Mouse (Mus musculus): Measurements from ENCODE around the gene Dnah2. TPM values are rescaled to one million over a fixed set of nuclear protein-coding genes. Genes with fewer than 3 reads are reported as not detected.
A peak's percentile ranks its signal among the peaks of the same experiment; 100 is the strongest.

The Dnah2 gene
- polyA plus RNA-seq, 1 experiment from 2014 or later: 4.4 TPM

DNA sequence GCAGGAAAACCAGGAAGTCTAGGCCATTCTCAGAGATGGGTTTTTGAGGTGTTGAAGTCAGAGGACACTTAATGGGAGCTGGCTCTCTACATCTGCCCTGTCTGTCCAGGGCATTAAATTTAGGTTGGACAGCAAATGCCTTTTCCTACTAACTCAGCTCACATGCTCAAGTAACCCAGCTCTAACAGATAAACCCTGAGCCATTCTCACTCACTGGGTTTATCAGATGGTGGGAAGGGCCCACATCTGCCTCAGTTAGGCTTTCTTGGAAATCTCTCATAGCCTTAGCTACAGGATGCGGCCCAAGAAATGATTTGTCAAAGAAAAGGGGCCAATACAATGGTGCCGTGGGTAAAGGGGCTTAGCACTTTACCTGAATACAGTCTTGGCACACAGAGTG lies 122.7 kb downstream of the Dnah2 start:
- 74% methylated on average over 2 of the region's 2 CpGs for WGBS
- Histone ChIP-seq H3K4me3 (no peak overlapping the region), H3K9ac (no peak overlapping the region), H3K4me1 (peaks cover 16% of the 10 kb centered on the region), H3K27ac (no peak overlapping the region), H3K9me3 (no peaks in the 10 kb centered on the region), H3K4me2 (no peak overlapping the region), H3K27me3 (peaks cover 20% of the 10 kb centered on the region), H3K36me3 (no peaks in the 10 kb centered on the region)
- ATAC-seq (ENCODE audit: insufficient number of reproducible peaks, insufficient read depth, low FRiP score, low TSS enrichment, low read depth): no peak

- Histone ChIP-seq H3K27me3 (peaks cover 28% of the 10 kb centered on the region), H3K4me3 (no peak overlapping the region), H3K9me3 (no peaks in the 10 kb centered on the region), H3K9ac (no peak overlapping the region), H3K4me2 (no peak overlapping the region), H3K36me3 (no peaks in the 10 kb centered on the region), H3K4me1 (peaks cover 29% of the 10 kb centered on the region), H3K27ac (no peak overlapping the region)
- 69% methylated on average over 6 of the region's 6 CpGs for WGBS
- no peak for ATAC-seq (ENCODE audit: insufficient number of reproducible peaks, insufficient read depth, low FRiP score, low TSS enrichment, low read depth)
Measured at GRCm38 (mm10) chr11:69423885-69424284, 125.0 kb downstream of the Dnah2 start.

DNA sequence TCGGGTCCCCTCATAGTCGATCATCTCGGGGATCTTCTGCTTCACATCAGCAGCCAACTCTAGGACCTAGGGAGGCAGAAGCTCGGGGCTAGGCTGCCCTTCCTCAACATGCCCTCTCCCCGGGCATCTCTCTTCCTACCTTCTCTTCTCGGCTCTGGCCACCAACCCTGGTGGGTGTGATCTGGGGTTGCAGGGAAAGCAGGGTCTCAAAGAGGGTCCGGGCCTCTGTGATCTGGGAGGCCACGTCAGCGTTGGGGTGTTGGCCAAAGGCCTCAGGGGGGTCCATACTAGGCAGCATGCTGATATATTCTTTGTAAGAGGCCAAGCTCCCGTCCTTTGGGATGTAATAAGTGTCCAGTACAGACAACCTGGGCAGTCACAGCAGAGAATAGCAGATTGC lies 126.1 kb downstream of the Dnah2 start:
- WGBS: 85% methylated on average over 10 of the region's 10 CpGs
- peaks cover 28% of the 10 kb centered on the region for H3K27me3 ChIP-seq
- no peaks in the 10 kb centered on the region for H3K36me3 ChIP-seq
- H3K9me3 ChIP-seq: no peaks in the 10 kb centered on the region
- no peak for ATAC-seq (ENCODE audit: insufficient number of reproducible peaks, insufficient read depth, low FRiP score, low TSS enrichment, low read depth)
- H3K4me3 ChIP-seq: no peak overlapping the region
- H3K27ac ChIP-seq: no peak overlapping the region
- H3K4me1 ChIP-seq: peaks cover 25% of the 10 kb centered on the region
- H3K9ac ChIP-seq: no peak overlapping the region
- no peak overlapping the region for H3K4me2 ChIP-seq

GRCm38 (mm10) chr11:69421131-69421977 lies 127.6 kb downstream of the Dnah2 start:
- Histone ChIP-seq H3K9me3 (no peaks in the 10 kb centered on the region), H3K27ac (no peak overlapping the region), H3K27me3 (peaks cover 28% of the 10 kb centered on the region), H3K4me2 (peak overlapping the region; percentile 97), H3K9ac (0 out of 2 replicates have a peak overlapping the region, but pooled peaks have one; percentile 27), H3K36me3 (no peaks in the 10 kb centered on the region), H3K4me3 (peak overlapping the region; percentile 79), H3K4me1 (peaks cover 34% of the 10 kb centered on the region)
- WGBS: 11% methylated on average over 25 of the region's 25 CpGs
- ATAC-seq (ENCODE audit: insufficient number of reproducible peaks, insufficient read depth, low FRiP score, low TSS enrichment, low read depth): no peak

DNA sequence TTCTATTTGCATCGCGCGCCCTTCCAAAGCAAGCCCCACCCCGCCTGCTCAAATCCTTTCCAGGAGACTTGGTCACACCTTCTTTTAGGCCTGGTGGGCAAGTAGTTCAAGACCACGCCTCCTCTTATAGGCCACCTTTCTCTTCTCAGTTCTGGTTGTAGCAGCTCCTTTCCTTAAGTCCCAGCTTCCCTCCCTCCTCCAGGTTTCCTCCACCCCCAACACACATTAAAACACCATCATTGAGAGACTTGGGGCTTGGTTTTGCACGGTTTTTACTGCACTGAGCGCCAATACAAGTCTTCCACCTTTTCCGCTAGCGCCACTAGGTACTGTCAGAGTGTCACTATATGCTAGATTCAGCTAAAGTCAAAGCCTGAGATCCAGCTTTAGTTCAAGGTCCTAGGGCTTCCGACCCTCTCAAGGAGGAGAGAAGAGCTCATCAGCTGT lies 128.3 kb downstream of the Dnah2 start:
- WGBS: 9% methylated on average over 10 of the region's 10 CpGs
- H3K9ac ChIP-seq: 0 out of 2 replicates have a peak overlapping the region, but pooled peaks have one; percentile 68

DNA sequence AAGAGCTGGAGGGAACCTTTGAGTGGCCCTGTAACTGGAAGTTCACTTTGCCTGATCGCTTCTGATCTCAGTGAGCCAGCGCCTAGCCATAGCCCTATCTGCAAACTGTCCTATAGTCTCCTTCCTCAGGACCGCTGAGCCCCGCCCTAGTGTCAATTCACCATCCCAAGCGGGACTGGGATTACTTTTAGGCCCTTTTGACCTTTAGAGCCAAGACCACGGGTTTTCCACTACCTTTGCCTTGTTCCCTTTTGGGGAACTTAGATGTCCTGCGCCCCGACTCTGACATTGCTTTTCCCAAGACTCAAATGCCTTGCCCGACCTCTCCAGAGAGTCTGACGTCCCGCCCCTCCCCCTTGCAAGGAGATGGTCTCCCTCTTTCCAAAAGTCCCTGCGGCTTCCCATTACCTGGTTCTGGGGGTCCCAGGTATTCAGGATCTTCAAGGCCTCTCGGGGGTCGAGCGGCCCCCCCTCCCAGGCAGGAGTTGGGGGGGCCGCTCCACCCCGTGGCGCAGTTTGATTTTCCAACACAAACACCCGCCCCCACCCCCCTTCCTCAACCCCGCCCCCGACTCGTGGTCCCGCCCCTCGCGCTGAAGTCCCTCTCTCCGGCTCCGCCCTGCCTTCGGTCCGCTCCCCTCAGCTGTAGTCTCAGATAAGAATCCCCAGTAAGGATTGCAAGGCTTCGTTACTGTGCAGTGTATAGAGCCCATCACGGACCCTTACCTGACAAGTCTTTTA lies 128.9 kb downstream of the Dnah2 start:
- WGBS: 1% methylated on average over 31 of the region's 31 CpGs
- Histone ChIP-seq H3K27me3 (peaks cover 28% of the 10 kb centered on the region), H3K9me3 (no peaks in the 10 kb centered on the region), H3K4me2 (peak overlapping the region; percentile 97), H3K27ac (peak overlapping the region; percentile 99), H3K36me3 (no peaks in the 10 kb centered on the region), H3K9ac (peak overlapping the region; percentile 68), H3K4me1 (peaks cover 37% of the 10 kb centered on the region), H3K4me3 (peak overlapping the region; percentile 79)
- no peak for ATAC-seq (ENCODE audit: insufficient number of reproducible peaks, insufficient read depth, low FRiP score, low TSS enrichment, low read depth)

More for the DNA sequence above, 128.3 kb downstream of the Dnah2 start:
- peaks cover 28% of the 10 kb centered on the region for H3K27me3 ChIP-seq
- peak overlapping the region; percentile 79 for H3K4me3 ChIP-seq
- H3K4me2 ChIP-seq: peak overlapping the region; percentile 97
- no peak for ATAC-seq (ENCODE audit: insufficient number of reproducible peaks, insufficient read depth, low FRiP score, low TSS enrichment, low read depth)
- no peaks in the 10 kb centered on the region for H3K36me3 ChIP-seq
- H3K4me1 ChIP-seq: peaks cover 34% of the 10 kb centered on the region
- H3K27ac ChIP-seq: no peak overlapping the region
- H3K9me3 ChIP-seq: no peaks in the 10 kb centered on the region

DNA sequence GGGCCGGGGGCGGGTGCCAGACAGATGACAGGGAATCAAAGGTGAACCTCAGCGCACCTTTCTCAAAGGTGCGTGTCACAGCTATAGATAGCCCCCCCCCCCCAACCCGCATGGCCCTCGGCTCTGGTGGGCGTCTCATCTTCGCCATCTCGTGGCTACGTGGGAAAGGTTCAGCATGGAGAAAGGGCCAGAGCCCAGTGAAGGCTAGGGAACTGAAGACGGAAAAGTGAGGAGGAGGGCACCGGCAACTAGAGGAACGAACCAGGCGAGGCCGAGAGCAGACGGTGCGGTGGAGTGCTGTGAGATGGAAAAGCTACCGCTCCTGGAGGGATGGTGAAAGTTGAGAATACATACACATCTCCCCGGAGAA lies 129.5 kb downstream of the Dnah2 start:
- WGBS: under 1% methylated on average over 19 of the region's 19 CpGs
- H3K4me2 ChIP-seq: peak overlapping the region; percentile 97
- H3K9me3 ChIP-seq: no peaks in the 10 kb centered on the region
- H3K4me1 ChIP-seq: peaks cover 43% of the 10 kb centered on the region
- peaks cover 28% of the 10 kb centered on the region for H3K27me3 ChIP-seq
- H3K4me3 ChIP-seq: peak overlapping the region; percentile 79
- no peaks in the 10 kb centered on the region for H3K36me3 ChIP-seq
- peak overlapping the region; percentile 68 for H3K9ac ChIP-seq
- no peak for ATAC-seq (ENCODE audit: insufficient number of reproducible peaks, insufficient read depth, low FRiP score, low TSS enrichment, low read depth)
- peak overlapping the region; percentile 99 for H3K27ac ChIP-seq

GRCm38 (mm10) chr11:69418481-69419442 lies 130.1 kb downstream of the Dnah2 start:
- peak overlapping the region; percentile 79 for H3K4me3 ChIP-seq
- no peaks in the 10 kb centered on the region for H3K36me3 ChIP-seq
- under 1% methylated on average over 39 of the region's 45 CpGs for WGBS
- H3K9me3 ChIP-seq: no peaks in the 10 kb centered on the region
- peaks cover 50% of the 10 kb centered on the region for H3K4me1 ChIP-seq
- H3K4me2 ChIP-seq: peak overlapping the region; percentile 97
- peak overlapping the region; percentile 99 for H3K27ac ChIP-seq
- peaks cover 28% of the 10 kb centered on the region for H3K27me3 ChIP-seq
- H3K9ac ChIP-seq: peak overlapping the region; percentile 77
- ATAC-seq (ENCODE audit: insufficient number of reproducible peaks, insufficient read depth, low FRiP score, low TSS enrichment, low read depth): peak; percentile 88

DNA sequence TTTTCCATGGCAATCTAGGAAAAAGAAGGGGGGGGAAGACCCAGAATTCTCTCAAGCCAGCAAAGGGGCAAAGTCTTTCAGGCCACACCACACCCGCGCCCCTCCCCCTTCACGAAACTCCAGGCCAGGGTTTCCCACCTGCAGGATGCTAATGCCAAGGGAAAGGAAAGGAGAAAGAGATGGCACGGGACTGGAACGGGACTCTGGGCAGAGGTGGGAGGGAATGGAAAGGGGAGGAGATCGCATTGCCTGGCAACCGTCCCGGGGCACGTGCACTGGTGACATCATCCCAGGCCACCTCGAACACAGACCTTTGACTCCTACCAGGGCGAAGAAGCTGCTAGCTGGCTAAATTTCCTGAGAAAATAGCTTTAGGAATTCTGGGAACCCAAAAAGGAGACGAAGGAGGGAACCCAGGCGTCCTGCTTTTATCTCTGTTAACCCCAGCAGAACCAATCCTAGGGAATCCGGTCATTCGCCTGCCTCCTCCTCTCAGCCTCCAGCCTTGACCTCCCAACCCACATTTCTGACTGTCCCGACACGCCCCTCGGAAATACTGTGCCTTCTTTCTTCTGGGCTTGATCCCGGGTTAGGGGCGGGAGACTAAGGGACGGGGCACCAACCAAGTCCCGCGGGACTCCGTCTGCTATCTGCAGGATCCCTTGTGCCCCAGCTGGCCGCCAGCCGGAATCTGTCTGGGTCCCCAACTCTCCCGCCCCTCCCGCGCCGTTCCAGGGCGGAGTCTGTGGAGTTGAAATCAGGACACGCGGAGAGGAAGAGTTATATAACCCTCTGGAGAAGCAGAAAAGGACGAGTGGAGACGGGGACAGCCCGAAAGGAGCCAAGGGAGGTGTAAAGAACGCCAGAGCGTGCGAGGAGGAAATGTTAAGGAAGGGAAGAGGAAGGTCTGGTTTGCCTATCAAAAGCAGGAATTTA lies 131.2 kb downstream of the Dnah2 start:
- WGBS: under 1% methylated on average over 39 of the region's 39 CpGs
- Histone ChIP-seq H3K27me3 (peaks cover 22% of the 10 kb centered on the region), H3K36me3 (peaks cover 7% of the 10 kb centered on the region), H3K27ac (peak overlapping the region; percentile 99), H3K4me1 (peaks cover 60% of the 10 kb centered on the region), H3K9ac (peak overlapping the region; percentile 77), H3K4me2 (peak overlapping the region; percentile 97), H3K9me3 (no peaks in the 10 kb centered on the region), H3K4me3 (peak overlapping the region; percentile 79)
- peak; percentile 8; the same call in 1 of the 2 replicates for ATAC-seq (ENCODE audit: insufficient number of reproducible peaks, insufficient read depth, low FRiP score, low TSS enrichment, low read depth)

GRCm38 (mm10) chr11:69416921-69417448 lies 131.9 kb downstream of the Dnah2 start:
- H3K4me1 ChIP-seq: peaks cover 67% of the 10 kb centered on the region
- ATAC-seq (ENCODE audit: insufficient number of reproducible peaks, insufficient read depth, low FRiP score, low TSS enrichment, low read depth): no peak

More at GRCm38 (mm10) chr11:69416921-69417448, 131.9 kb downstream of the Dnah2 start:
- Histone ChIP-seq H3K4me3 (peak overlapping the region; percentile 79), H3K27ac (peak overlapping the region; percentile 99), H3K4me2 (peak overlapping the region; percentile 97), H3K27me3 (peaks cover 15% of the 10 kb centered on the region), H3K9ac (peak overlapping the region; percentile 77; the same call in 1 of the 2 replicates), H3K9me3 (no peaks in the 10 kb centered on the region), H3K36me3 (peaks cover 14% of the 10 kb centered on the region)
- WGBS: 3% methylated on average over 8 of the region's 8 CpGs
